Mouse (Mus musculus) bone marrow macrophage, adult 2 months (primary cell): ENCODE measurements at regions not wholly inside any gene's neighbourhood (a gene's known extent, or its start where the extent isn't known, plus 50 kb on each side); places are given as distances from the start of the nearest gene placed in this dataset.

Source experiments
- H3K27ac ChIP-seq: 2 replicates; pipeline ENCODE4 v1.5.1; 2012; ENCODE audit warnings: low read depth, low read length; ENCODE audit not compliant: insufficient read depth
- H3K4me1 ChIP-seq: 2 replicates; pipeline ENCODE4 v1.6.1; 2012; ENCODE audit warnings: low read length; ENCODE audit not compliant: control insufficient read depth, insufficient read depth
- H3K4me3 ChIP-seq: 2 replicates; pipeline ENCODE4 v1.5.1; 2012; ENCODE audit warnings: mild to moderate bottlenecking, low read length, moderate library complexity; ENCODE audit not compliant: insufficient read depth
- CTCF ChIP-seq: IDR thresholded peaks from 2 replicates; pipeline ENCODE4 v1.5.1; 2012; ENCODE audit warnings: low read depth, mild to moderate bottlenecking, low read length, moderate library complexity
- POLR2A ChIP-seq: IDR thresholded peaks from 2 replicates; pipeline ENCODE4 v1.6.1; 2012; ENCODE audit warnings: mild to moderate bottlenecking, low read depth, low read length, borderline replicate concordance

DNA sequence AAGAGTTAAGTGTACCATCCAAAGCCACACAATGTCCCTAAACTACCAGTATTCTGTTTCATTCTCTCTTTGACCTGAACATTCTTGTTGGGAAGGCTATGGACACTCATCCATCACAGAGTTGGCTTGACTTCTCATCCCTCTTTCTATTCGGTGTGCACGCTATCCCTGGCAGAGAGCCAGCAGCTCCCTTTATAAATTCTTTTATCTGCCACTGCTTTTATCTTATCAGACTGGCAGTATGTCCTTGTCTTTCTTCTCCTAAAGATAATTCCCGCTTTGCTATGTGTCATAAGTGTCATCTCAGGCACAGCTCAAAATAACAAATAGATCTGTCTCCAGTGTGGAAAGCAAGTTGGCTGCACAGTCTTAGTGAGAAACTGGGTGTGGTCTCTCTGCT is 106.6 kb upstream of the Lipc start:
- TF ChIP-seq POLR2A (no peak), CTCF (no peak)
- Histone ChIP-seq H3K4me1 (no peaks in the 10 kb centered on the region), H3K4me3 (no peak overlapping the region), H3K27ac (no peak overlapping the region)

GRCm38 (mm10) chr9:71056836-71057235 is 104.8 kb upstream of the Lipc start:
- TF ChIP-seq CTCF (no peak), POLR2A (no peak)
- Histone ChIP-seq H3K4me1 (no peaks in the 10 kb centered on the region), H3K27ac (no peak overlapping the region), H3K4me3 (no peak overlapping the region)

GRCm38 (mm10) chr9:71043899-71044298 is 91.9 kb upstream of the Lipc start:
- TF ChIP-seq POLR2A: no peak
- TF ChIP-seq CTCF: no peak
- H3K4me3 ChIP-seq: no peak overlapping the region
- H3K4me1 ChIP-seq: 0 out of 2 replicates have a peak, but pooled peaks cover 2% of the 10 kb centered on the region
- no peak overlapping the region for H3K27ac ChIP-seq

- peak overlapping the region; percentile 29; the same call in 1 of the 2 replicates for H3K27ac ChIP-seq
- H3K4me1 ChIP-seq: peaks cover 6% of the 10 kb centered on the region
- TF ChIP-seq POLR2A: no peak
- no peak for TF ChIP-seq CTCF
- H3K4me3 ChIP-seq: no peak overlapping the region
Measured at GRCm38 (mm10) chr9:71035286-71035685, 83.3 kb upstream of the Lipc start.

DNA sequence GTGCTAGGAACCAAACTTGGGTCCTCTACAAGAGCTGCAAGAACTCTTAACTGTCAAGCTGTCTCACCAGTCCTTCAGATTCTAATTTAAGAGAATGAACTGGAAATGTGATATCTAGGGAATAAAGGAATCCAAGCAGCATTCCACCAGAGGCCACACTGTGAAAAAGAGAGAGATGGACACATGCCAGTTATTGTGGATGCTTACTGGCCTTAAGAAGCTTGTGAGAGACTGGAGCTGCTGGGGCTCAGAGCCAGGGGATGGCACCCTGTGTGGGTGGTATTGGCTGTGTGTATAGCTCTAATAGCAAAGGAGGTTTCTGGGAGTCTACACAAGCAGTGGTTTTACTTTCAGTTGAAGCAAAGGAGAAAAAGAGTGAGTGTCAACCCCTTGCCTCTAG is 80.1 kb upstream of the Lipc start:
- no peak for TF ChIP-seq CTCF
- TF ChIP-seq POLR2A: no peak
- H3K27ac ChIP-seq: no peak overlapping the region
- H3K4me1 ChIP-seq: peaks cover 14% of the 10 kb centered on the region
- no peak overlapping the region for H3K4me3 ChIP-seq

DNA sequence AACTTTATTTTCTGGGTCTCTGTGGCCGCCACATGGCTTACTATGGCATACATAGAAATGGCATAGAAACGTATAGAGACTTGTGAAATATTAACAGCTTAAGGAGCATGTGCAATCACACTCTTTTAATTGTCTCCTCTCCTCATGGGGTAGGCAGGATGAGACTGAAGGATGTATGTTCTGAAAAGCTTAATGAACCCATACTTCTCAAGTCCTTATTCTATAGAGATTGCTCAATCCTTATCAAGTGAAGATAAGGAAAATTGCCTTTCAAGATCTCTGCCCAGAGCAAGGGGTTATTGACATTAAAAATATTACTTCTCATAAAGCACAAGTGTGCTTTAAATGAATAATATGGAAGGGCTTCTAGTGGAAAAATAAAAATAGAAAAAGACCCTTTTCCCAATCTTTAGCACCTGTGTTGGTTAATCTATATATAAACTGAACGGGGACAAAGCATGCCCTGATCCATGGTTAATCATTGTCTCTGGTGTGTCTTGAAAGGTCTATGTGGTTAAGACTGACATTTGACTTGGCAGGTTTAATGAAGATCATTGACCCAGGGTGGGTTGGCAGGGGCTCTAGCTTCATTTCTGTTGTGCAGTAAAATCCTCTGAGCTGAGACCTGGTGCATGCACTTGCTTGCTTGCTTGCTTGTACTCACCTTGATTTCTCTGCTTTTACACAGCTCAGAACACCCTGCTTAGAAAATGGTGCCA is 78.3 kb upstream of the Lipc start:
- Histone ChIP-seq H3K4me3 (no peak overlapping the region), H3K4me1 (peaks cover 12% of the 10 kb centered on the region)
- TF ChIP-seq POLR2A: no peak
- no peak for TF ChIP-seq CTCF

GRCm38 (mm10) chr9:71028102-71028501 is 76.1 kb upstream of the Lipc start:
- no peak overlapping the region for H3K27ac ChIP-seq
- TF ChIP-seq POLR2A: no peak
- no peak for TF ChIP-seq CTCF
- H3K4me3 ChIP-seq: no peak overlapping the region
- H3K4me1 ChIP-seq: peaks cover 13% of the 10 kb centered on the region

More for the DNA sequence above, 78.3 kb upstream of the Lipc start:
- H3K27ac ChIP-seq: no peak overlapping the region

DNA sequence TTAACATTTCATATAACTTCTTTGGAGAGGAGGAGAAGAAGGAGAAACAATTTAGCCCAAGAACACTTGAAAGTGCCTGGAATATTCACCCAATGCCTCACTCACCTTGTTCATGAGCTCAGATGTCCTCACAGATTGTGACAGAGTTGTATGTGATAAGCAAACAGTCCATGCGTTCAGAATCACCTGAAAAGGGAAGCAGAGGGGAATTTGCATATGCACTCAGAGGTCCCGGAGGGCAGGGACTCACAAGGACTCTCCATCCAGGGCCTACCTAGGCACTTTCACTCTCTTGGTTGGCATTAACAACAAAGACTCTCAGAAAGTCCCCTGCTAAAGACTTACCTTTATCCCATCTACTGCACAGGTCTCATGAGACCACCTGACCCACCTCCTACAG is 75.6 kb upstream of the Lipc start:
- no peak overlapping the region for H3K4me3 ChIP-seq
- H3K27ac ChIP-seq: no peak overlapping the region
- peaks cover 13% of the 10 kb centered on the region for H3K4me1 ChIP-seq
- no peak for TF ChIP-seq CTCF
- no peak for TF ChIP-seq POLR2A

DNA sequence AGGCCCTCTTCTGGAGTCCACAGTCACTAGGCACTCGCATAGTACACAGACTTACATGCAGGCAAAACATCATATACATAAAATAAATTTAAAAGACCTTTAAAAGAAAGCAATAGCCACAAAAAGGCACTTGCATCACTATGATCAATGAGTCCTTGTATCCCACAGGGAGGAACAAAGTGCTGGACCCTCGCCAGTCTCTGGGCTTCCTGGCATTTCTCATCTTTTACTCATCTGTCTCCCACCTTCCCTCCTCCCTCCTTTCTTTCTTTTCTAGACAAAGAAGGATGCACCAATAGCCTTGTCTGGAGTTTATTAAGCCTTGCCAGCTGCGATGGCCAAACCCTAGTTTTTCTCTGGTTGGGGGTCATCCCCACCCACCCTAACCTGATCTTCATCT is 73.2 kb upstream of the Lipc start:
- H3K4me3 ChIP-seq: no peak overlapping the region
- TF ChIP-seq POLR2A (no peak), CTCF (no peak)
- no peak overlapping the region for H3K27ac ChIP-seq
- peaks cover 13% of the 10 kb centered on the region for H3K4me1 ChIP-seq

DNA sequence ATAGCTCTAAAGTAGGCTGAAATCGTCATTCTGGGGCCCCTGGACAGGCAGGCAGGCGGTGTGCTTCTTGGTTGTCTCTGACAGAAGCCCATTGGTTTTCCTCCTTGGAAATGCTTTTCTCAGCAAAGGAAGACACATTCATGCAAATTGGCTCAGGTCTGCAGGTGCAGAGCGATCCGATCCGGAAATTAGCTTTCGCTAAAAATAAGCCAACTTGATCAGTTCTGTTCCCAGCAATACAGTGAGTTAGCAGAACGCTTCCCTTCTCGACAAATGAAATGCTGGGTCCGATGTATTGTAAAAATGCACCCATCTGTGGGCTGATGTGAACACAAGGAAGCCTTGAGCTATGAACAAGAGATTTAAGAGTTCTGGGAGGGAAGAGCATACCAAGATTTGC is 66.2 kb upstream of the Lipc start:
- Histone ChIP-seq H3K4me3 (no peak overlapping the region), H3K4me1 (peaks cover 19% of the 10 kb centered on the region), H3K27ac (no peak overlapping the region)
- TF ChIP-seq POLR2A (no peak), CTCF (no peak)
